Mouse (Mus musculus) bone marrow macrophage, adult 2 months (primary cell): Measurements from ENCODE around the gene Clca3a2. TPM values are rescaled to one million over a fixed set of nuclear protein-coding genes. Genes with fewer than 3 reads are reported as not detected.
"Not testable (repeated sequence)": the region's sequence is repeated elsewhere in the genome, so short reads cannot be mapped to it uniquely, and the experiment has no call there.

Experiments
- H3K27ac ChIP-seq: 2 replicates; pipeline ENCODE4 v1.5.1; 2012; ENCODE audit warnings: low read depth, low read length; ENCODE audit not compliant: insufficient read depth
- H3K4me1 ChIP-seq: 2 replicates; pipeline ENCODE4 v1.6.1; 2012; ENCODE audit warnings: low read length; ENCODE audit not compliant: control insufficient read depth, insufficient read depth
- H3K4me3 ChIP-seq: 2 replicates; pipeline ENCODE4 v1.5.1; 2012; ENCODE audit warnings: mild to moderate bottlenecking, low read length, moderate library complexity; ENCODE audit not compliant: insufficient read depth
- CTCF ChIP-seq: IDR thresholded peaks from 2 replicates; pipeline ENCODE4 v1.5.1; 2012; ENCODE audit warnings: low read depth, mild to moderate bottlenecking, low read length, moderate library complexity
- POLR2A ChIP-seq: IDR thresholded peaks from 2 replicates; pipeline ENCODE4 v1.6.1; 2012; ENCODE audit warnings: mild to moderate bottlenecking, low read depth, low read length, borderline replicate concordance
- polyA plus RNA-seq: library from polyadenylated mRNA; stranded (reverse); fragments of >200 nt; gene quantifications from 2 replicates; pipeline ENCODE4 v1.2.4, GENCODE M21; 2012; ENCODE audit not compliant: missing spikeins, insufficient read depth, insufficient read length

Gene Clca3a2
- polyA plus RNA-seq, 1 experiment: not detected

DNA sequence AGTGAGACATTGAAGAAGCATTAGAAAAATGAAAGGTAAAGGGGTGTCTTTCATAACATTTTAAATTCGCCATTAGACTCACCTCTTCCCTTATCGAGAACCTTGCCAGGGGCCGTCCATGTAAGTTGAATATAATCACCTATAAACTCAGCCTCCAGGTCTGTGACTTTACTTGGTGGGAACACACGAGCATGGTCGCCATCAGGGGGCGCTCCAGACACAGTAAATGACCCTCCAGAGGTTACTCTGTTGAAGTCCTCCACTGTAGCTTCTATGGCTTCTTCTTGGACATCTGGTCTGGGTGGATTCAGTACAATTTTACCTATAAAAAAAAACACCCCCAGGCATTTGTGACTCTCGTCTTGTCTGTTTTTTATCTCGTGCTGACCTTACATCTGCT is 17.4 kb downstream of the Clca3a2 start:
- H3K4me3 ChIP-seq: no peak overlapping the region
- no peaks in the 10 kb centered on the region for H3K4me1 ChIP-seq
- TF ChIP-seq CTCF (peak; percentile 55), POLR2A (no peak)
- H3K27ac ChIP-seq: no peak overlapping the region

DNA sequence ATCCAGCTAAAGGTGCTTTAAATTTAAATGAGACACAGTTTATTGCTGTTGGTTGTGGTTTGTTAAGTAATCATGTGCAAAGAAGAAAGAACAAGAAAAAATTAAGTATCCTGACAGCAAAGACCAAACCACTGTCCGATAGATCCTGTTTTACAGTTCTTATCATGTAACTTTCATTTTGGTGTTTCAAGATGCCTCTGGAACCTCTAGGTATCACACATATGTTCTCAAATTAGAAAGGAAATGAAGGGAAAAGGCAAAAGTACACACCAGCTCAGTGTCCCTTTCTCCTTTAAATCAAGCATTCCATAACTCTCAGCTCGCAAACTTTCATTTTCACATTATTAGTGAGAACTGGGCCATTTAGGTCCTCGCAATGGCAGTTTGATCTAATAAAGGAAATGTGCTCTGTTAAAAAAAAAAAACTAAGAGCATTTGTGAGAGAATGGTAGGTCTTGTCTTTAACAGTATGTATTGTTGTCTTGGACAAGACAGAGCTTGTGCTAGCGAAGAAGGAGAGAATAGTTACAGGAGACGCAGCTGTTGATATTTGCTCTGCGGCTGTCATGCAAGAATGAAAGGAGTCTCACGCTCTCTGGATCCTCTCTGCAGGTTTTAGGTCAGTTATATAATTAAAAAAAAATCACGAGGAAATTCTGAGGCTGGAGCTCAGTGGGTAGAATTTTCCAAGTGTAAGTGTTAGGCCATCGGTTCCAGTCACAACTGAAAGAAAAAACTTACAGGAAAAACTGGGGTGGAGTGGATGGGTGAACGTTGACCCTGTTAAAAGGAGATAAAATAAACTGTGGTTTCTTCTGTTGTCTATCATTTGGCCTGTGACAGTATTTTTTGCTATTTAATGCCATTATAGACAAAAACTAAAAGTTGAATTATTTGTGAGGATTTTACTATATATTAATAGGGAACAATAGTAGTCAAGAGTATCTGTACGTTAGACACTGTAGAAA is 33.8 kb downstream of the Clca3a2 start:
- Histone ChIP-seq H3K4me3 (no peak overlapping the region), H3K4me1 (no peaks in the 10 kb centered on the region), H3K27ac (no peak overlapping the region)
- TF ChIP-seq CTCF (no peak), POLR2A (no peak)

- H3K4me3 ChIP-seq: no peak overlapping the region
- no peak overlapping the region for H3K27ac ChIP-seq
- no peaks in the 10 kb centered on the region for H3K4me1 ChIP-seq
- no peak for TF ChIP-seq POLR2A
- TF ChIP-seq CTCF: no peak
Measured at GRCm38 (mm10) chr3:144765161-144765560, 54.1 kb downstream of the Clca3a2 start.

DNA sequence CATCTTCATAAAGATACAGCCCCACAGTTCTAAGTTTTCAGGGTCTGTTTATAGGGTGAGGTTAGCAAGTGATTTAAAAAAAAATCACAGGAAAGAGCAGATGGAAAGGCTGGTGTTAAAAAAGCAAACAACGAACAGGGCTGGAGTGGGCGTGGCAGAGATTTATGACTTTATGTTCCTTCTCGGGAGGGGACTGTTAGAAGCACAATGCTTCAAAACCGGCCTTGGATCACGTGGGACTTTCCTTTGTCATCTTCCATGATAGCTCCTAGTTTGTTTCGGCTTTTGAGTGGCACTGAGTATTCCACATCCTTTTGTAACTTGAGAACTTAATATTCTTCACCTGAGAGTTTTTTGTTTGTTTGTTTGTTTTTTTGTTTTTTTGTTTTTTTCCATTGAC is 57.8 kb downstream of the Clca3a2 start:
- TF ChIP-seq POLR2A (no peak), CTCF (no peak)
- Histone ChIP-seq H3K4me1 (no peaks in the 10 kb centered on the region), H3K27ac (no peak overlapping the region), H3K4me3 (no peak overlapping the region)

DNA sequence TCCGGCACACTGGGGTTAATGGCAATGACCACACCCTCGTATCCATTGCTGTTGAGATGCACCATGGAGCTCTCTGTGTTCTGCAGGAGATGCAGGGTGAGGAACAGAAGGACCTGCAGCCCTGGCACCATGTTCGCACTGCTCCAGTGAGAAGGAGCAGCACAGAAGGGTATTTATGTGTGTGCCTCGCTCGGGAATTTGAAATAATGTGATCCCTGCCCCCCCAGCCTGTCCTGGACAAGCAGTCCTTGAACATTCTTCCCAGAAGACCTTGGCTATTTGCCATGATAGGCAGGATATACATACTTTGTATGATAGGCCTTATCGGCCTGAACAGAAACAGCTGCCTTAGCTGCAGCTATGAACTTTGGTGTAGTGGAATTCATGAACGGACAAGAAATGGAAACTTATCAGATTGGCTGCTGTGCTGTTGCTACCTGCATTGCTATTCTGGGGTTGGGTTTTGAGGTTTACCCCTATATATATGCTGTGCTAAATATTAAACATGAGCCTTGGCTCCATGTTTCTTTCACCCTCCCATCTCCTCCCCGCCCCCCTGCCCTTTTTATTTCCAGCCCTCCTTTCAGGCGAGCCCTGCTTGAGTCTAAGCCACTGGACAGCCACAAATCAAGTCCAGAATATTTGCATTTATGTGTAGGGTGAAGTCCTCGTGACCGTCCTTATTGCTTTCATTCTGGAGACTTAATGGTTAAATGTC is 58.5 kb downstream of the Clca3a2 start, which contains the start of gene Clca3a1:
Gene Clca3a1 (minus strand): TSS at position 386 of the 718 bp plus-strand sequence.
- Histone ChIP-seq H3K4me1 (no peaks in the 10 kb centered on the region), H3K27ac (no peak within 1 kb of the TSS), H3K4me3 (no peak within 1 kb of the TSS)
- TF ChIP-seq POLR2A: no peak
- no peak for TF ChIP-seq CTCF

DNA sequence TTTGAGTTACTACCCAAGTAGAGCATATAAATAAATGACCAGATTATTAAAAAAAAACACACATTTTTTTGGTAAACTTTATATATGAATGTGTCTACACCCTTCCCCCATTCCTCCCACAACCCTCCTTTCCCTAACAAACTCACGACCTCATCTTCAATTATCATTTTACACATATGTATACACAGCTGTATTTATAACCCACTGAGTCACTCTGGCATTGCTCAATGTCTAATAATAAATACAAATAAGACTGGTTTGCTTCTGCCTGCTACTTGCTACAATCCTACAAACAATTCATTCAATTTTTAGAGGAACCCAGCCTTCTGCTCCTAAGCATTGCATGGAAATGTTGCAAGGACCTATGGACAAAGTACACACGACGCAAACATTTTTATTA is 59.6 kb downstream of the Clca3a2 start:
- Histone ChIP-seq H3K4me1 (no peaks in the 10 kb centered on the region), H3K4me3 (no peak overlapping the region), H3K27ac (no peak overlapping the region)
- TF ChIP-seq POLR2A (no peak), CTCF (no peak)

- not testable (repeated sequence) for H3K4me3 ChIP-seq, H3K27ac ChIP-seq, H3K4me1 ChIP-seq
Measured at GRCm38 (mm10) chr3:144756103-144756502, 63.2 kb downstream of the Clca3a2 start.

DNA sequence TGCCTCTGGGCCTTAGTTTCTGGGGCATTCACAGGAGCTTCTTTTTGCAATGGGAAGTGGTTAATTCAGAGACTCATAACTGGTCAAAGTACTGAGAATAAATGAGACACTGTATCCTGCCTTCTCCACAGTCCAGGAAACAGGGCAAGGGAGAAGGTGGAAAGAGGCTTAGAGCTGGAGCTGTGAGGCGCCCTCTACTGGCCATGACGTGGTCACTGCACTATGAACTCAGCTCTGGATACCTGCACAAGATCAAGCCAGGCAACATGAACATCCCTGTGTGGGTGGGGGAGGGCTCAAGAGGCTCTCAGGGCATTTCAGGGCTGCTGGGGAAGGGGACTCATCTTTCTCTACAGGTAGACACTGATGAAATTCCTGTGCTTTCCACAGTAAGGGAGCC is 66.2 kb downstream of the Clca3a2 start:
- TF ChIP-seq CTCF: peak; percentile 46
- TF ChIP-seq POLR2A: no peak
- Histone ChIP-seq H3K4me1 (no peaks in the 10 kb centered on the region), H3K27ac (no peak overlapping the region), H3K4me3 (no peak overlapping the region)

DNA sequence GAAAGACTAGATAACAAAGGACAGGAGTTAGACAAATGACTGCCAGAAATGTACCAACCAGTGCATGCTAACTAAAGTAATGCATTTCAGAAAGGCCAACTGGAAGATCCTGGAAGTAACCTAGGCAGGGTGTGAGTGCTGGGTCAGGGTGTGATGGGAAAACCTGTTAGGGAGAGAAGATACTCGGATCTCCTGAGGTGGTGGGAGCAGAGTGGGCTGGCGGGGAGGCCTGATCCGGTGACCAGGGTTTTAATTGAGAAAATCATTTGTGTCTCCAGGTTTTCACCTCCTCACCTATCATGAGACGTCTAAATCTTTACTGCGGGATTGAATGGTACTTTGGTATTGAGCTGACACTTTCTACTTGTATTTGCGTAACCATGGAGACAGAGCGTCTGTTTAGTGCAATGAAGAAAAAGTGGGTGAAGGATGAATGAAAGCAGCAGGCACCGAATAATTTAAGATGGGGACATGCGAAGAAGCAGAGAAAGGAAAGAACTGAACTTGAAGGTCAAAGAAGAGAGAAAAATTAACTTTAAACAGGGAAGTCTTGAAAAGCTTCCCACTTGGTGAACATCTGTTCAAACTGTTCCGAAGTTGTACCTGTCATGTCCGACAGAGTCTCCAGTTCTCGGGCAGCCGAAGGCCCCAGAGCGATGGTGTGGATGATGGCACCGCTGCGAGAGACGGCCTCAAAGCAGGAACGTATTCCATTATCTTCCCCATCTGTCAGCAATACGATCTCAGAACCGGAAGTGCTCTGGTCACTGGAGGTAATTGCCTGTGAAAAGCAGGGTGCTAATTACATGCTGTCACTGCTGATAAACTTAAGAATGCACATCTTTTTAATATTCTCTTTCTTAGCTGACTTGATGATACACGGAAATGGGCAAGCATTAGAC is 70.0 kb downstream of the Clca3a2 start:
- not testable (repeated sequence) for H3K4me3 ChIP-seq, H3K27ac ChIP-seq, H3K4me1 ChIP-seq

DNA sequence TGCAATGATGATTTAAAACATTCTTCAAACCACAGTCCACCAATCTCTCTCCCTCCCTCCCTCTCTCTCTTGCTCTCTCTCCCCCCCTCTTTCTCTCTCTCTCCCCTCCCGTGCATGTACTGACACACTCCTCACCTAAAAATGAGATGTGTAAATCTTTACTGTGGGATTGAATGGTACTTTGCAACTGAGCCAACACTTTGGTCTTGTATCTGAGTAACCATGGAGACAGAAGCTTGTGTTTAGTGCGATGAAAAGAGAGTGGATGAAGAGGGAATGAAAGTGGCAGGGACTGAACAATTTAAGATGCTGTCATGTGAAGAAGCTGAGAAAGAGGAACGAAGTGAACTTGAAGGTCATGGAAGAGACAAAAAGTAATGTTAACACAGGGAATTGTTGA is 71.6 kb downstream of the Clca3a2 start:
- not testable (repeated sequence) for H3K4me1 ChIP-seq, H3K27ac ChIP-seq, H3K4me3 ChIP-seq

Other genes starting within 250 kb of the Clca3a2 start
- gene Hs2st1, start 249.3 kb downstream of the Clca3a2 start, polyA plus RNA-seq: 27.7 and 31.0 TPM in 2 replicates
- gene Selenof, start 249.2 kb downstream of the Clca3a2 start, polyA plus RNA-seq: 327 and 351 TPM in 2 replicates
- gene Sh3glb1, start 99.2 kb downstream of the Clca3a2 start, polyA plus RNA-seq: 346 and 350 TPM in 2 replicates
- not detected in 2 replicates for gene Clca3a1, start 58.5 kb downstream of the Clca3a2 start, polyA plus RNA-seq
- gene Clca3b, start 29.9 kb upstream of the Clca3a2 start, polyA plus RNA-seq: not detected in 2 replicates
- not detected in 2 replicates for gene Clca4b, start 113.0 kb upstream of the Clca3a2 start, polyA plus RNA-seq
- not detected in 2 replicates for gene Clca4a, start 155.6 kb upstream of the Clca3a2 start, polyA plus RNA-seq
- not detected in 2 replicates for gene Clca1, start 213.3 kb upstream of the Clca3a2 start, polyA plus RNA-seq